Mouse (Mus musculus) hindbrain, embryonic 10.5 days (tissue): ENCODE data around the gene Zfp672. TPM values are rescaled to one million over a fixed set of nuclear protein-coding genes. Genes with fewer than 3 reads are reported as not detected.

Experiments used
- DNase-seq: peaks from one replicate; pipeline ENCODE4 v3.0.0-alpha.2; 2017; ENCODE audit warnings: low spot score
- H3K27ac ChIP-seq: fragments of 300-500 bp; sonication (generic); 2 replicates; pipeline ENCODE4 v1.5.1; 2016; ENCODE audit warnings: mild to moderate bottlenecking, moderate library complexity
- H3K27me3 ChIP-seq: fragments of 300-500 bp; sonication (generic); 2 replicates; pipeline ENCODE4 v1.6.1; 2016; ENCODE audit warnings: mild to moderate bottlenecking; ENCODE audit not compliant: poor library complexity, insufficient read depth, severe bottlenecking
- H3K36me3 ChIP-seq: fragments of 300-500 bp; sonication (generic); 2 replicates; pipeline ENCODE4 v1.6.1; 2016; ENCODE audit warnings: mild to moderate bottlenecking, moderate library complexity
- H3K4me1 ChIP-seq: fragments of 300-500 bp; sonication (generic); replicated peaks from 2 replicates; pipeline ENCODE4 v1.6.1; 2016; ENCODE audit warnings: mild to moderate bottlenecking
- H3K4me3 ChIP-seq: fragments of 300-500 bp; sonication (generic); 2 replicates; pipeline ENCODE4 v1.5.1; 2016; ENCODE audit warnings: mild to moderate bottlenecking, moderate library complexity
- H3K9me3 ChIP-seq: fragments of 300-500 bp; sonication (generic); 2 replicates; pipeline ENCODE4 v1.6.1; 2016; ENCODE audit warnings: mild to moderate bottlenecking, moderate library complexity
- WGBS: fragments of 180-500 bp; shearing (Covaris S2); methylation state at CpG from one replicate; pipeline ENCODE4 v1.1.7; 2016; 5-methylcytosine and 5-hydroxymethylcytosine counted together
- polyA plus RNA-seq: library from polyadenylated mRNA; unstranded; fragments of >200 nt; fragmentation: Nextera tagmentation; extraction: Ambion mirVana; gene quantifications from 2 replicates; pipeline ENCODE4 v1.2.1, GENCODE M21; 2016

The Zfp672 gene
- polyA plus RNA-seq, 1 experiment from 2014 or later = 30.4 TPM

GRCm38 (mm10) chr11:58297396-58297795 lies 32.7 kb downstream of the Zfp672 start:
- DNase-seq = no peak
- Histone ChIP-seq H3K27ac (no peak overlapping the region), H3K4me1 (peaks cover 4% of the 10 kb centered on the region; the same call in 1 of the 2 replicates), H3K36me3 (no peaks in the 10 kb centered on the region), H3K27me3 (no peaks in the 10 kb centered on the region), H3K9me3 (0 out of 2 replicates have a peak, but pooled peaks cover 3% of the 10 kb centered on the region), H3K4me3 (no peak overlapping the region)
- 52% methylated on average over 6 of the region's 6 CpGs for WGBS

GRCm38 (mm10) chr11:58292791-58293190 lies 37.3 kb downstream of the Zfp672 start:
- Histone ChIP-seq H3K27ac (no peak overlapping the region), H3K4me1 (no peaks in the 10 kb centered on the region), H3K36me3 (no peaks in the 10 kb centered on the region), H3K4me3 (no peak overlapping the region), H3K9me3 (0 out of 2 replicates have a peak, but pooled peaks cover 3% of the 10 kb centered on the region), H3K27me3 (no peaks in the 10 kb centered on the region)
- no peak for DNase-seq
- 48% methylated on average over 4 of the region's 4 CpGs for WGBS

- no peak overlapping the region for H3K27ac ChIP-seq
- H3K27me3 ChIP-seq = no peaks in the 10 kb centered on the region
- 84% methylated on average over 4 of the region's 4 CpGs for WGBS
- H3K4me1 ChIP-seq = no peaks in the 10 kb centered on the region
- H3K36me3 ChIP-seq = no peaks in the 10 kb centered on the region
- DNase-seq = no peak
- 0 out of 2 replicates have a peak, but pooled peaks cover 3% of the 10 kb centered on the region for H3K9me3 ChIP-seq
- H3K4me3 ChIP-seq = no peak overlapping the region
Observed at GRCm38 (mm10) chr11:58290812-58291211, 39.3 kb downstream of the Zfp672 start.

GRCm38 (mm10) chr11:58289992-58290682 lies 40.0 kb downstream of the Zfp672 start:
- Histone ChIP-seq H3K27me3 (no peaks in the 10 kb centered on the region), H3K36me3 (no peaks in the 10 kb centered on the region), H3K4me1 (no peaks in the 10 kb centered on the region), H3K27ac (no peak overlapping the region), H3K9me3 (0 out of 2 replicates have a peak, but pooled peaks cover 1% of the 10 kb centered on the region), H3K4me3 (no peak overlapping the region)
- 80% methylated on average over 9 of the region's 9 CpGs for WGBS
- DNase-seq = no peak

GRCm38 (mm10) chr11:58282518-58282917 lies 47.6 kb downstream of the Zfp672 start:
- Histone ChIP-seq H3K27ac (no peak overlapping the region), H3K27me3 (no peaks in the 10 kb centered on the region), H3K9me3 (no peaks in the 10 kb centered on the region), H3K4me3 (no peak overlapping the region), H3K36me3 (no peaks in the 10 kb centered on the region), H3K4me1 (no peaks in the 10 kb centered on the region)
- WGBS = 86% methylated on average over 5 of the region's 5 CpGs
- no peak for DNase-seq

- Histone ChIP-seq H3K27ac (no peak overlapping the region), H3K4me3 (no peak overlapping the region), H3K4me1 (no peaks in the 10 kb centered on the region), H3K36me3 (no peaks in the 10 kb centered on the region), H3K9me3 (no peaks in the 10 kb centered on the region), H3K27me3 (no peaks in the 10 kb centered on the region)
- DNase-seq = no peak
- WGBS = 86% methylated on average over 13 of the region's 13 CpGs
Observed at GRCm38 (mm10) chr11:58281970-58282496, 48.1 kb downstream of the Zfp672 start.

GRCm38 (mm10) chr11:58275756-58276155 lies 54.4 kb downstream of the Zfp672 start:
- no peaks in the 10 kb centered on the region for H3K27me3 ChIP-seq
- H3K4me3 ChIP-seq = no peak overlapping the region
- no peaks in the 10 kb centered on the region for H3K36me3 ChIP-seq
- peaks cover 5% of the 10 kb centered on the region; the same call in 1 of the 2 replicates for H3K4me1 ChIP-seq
- WGBS = 71% methylated on average over 4 of the region's 4 CpGs
- H3K27ac ChIP-seq = no peak overlapping the region
- DNase-seq = no peak
- H3K9me3 ChIP-seq = no peaks in the 10 kb centered on the region

GRCm38 (mm10) chr11:58274572-58274971 lies 55.6 kb downstream of the Zfp672 start, which contains the start of gene 4930438A08Rik:
TSS of gene 4930438A08Rik (plus strand) at chr11:58274799.
- Histone ChIP-seq H3K4me3 (no peak within 1 kb of the TSS), H3K27ac (no peak within 1 kb of the TSS), H3K4me1 (peaks cover 5% of the 10 kb centered on the region; the same call in 1 of the 2 replicates), H3K27me3 (no peaks in the 10 kb centered on the region), H3K9me3 (no peaks in the 10 kb centered on the region), H3K36me3 (no peaks in the 10 kb centered on the region)
- DNase-seq = no peak
- WGBS = 76% methylated on average over 2 of the region's 2 CpGs

GRCm38 (mm10) chr11:58268285-58268684 lies 61.9 kb downstream of the Zfp672 start:
- Histone ChIP-seq H3K4me3 (no peak overlapping the region), H3K27ac (no peak overlapping the region), H3K27me3 (no peaks in the 10 kb centered on the region), H3K9me3 (no peaks in the 10 kb centered on the region), H3K4me1 (no peaks in the 10 kb centered on the region), H3K36me3 (no peaks in the 10 kb centered on the region)
- 94% methylated on average over 3 of the region's 3 CpGs for WGBS
- no peak for DNase-seq

Other genes starting within 250 kb of the Zfp672 start
- gene Gm12248, start 237.2 kb downstream of the Zfp672 start, polyA plus RNA-seq = 0.17 TPM in 1 of 2 replicates, not detected in the other
- gene Cnot8, start 226.2 kb downstream of the Zfp672 start, polyA plus RNA-seq = 103 and 106 TPM in 2 replicates
- gene Gemin5, start 161.8 kb downstream of the Zfp672 start, polyA plus RNA-seq = 27.0 and 31.8 TPM in 2 replicates
- gene Mrpl22, start 158.7 kb downstream of the Zfp672 start, polyA plus RNA-seq = 140 TPM in 2 replicates
- gene Igtp, start 130.8 kb downstream of the Zfp672 start, polyA plus RNA-seq = 1.6 and 2.5 TPM in 2 replicates
- gene Irgm2, start 130.7 kb downstream of the Zfp672 start, polyA plus RNA-seq = 0.44 and 0.55 TPM in 2 replicates
- 0.12 and 0.14 TPM in 2 replicates for gene 4930438A08Rik, start 55.5 kb downstream of the Zfp672 start, polyA plus RNA-seq
- 24.2 and 28.2 TPM in 2 replicates for gene Zfp692, start 23.3 kb downstream of the Zfp672 start, polyA plus RNA-seq
- 50.7 and 52.0 TPM in 2 replicates for gene Sh3bp5l, start 385 bp upstream of the Zfp672 start, polyA plus RNA-seq
- not detected in 2 replicates for gene Lypd8, start 48.7 kb upstream of the Zfp672 start, polyA plus RNA-seq
- not detected in 2 replicates for gene 1810065E05Rik, start 90.8 kb upstream of the Zfp672 start, polyA plus RNA-seq
- gene Gm12253, start 102.2 kb upstream of the Zfp672 start, polyA plus RNA-seq = not detected in 2 replicates
- gene Lypd9, start 122.6 kb upstream of the Zfp672 start, polyA plus RNA-seq = not detected in 2 replicates
- gene Olfr30, start 131.9 kb upstream of the Zfp672 start, polyA plus RNA-seq = not detected in 2 replicates
- not detected in 2 replicates for gene Olfr332, start 162.2 kb upstream of the Zfp672 start, polyA plus RNA-seq
- not detected in 2 replicates for gene Olfr331, start 172.2 kb upstream of the Zfp672 start, polyA plus RNA-seq
- gene Olfr330, start 204.5 kb upstream of the Zfp672 start, polyA plus RNA-seq = not detected in 2 replicates
- not detected in 2 replicates for gene Olfr329-ps, start 216.1 kb upstream of the Zfp672 start, polyA plus RNA-seq
- gene Olfr328, start 225.3 kb upstream of the Zfp672 start, polyA plus RNA-seq = not detected in 2 replicates
- not detected in 2 replicates for gene Olfr224, start 240.2 kb upstream of the Zfp672 start, polyA plus RNA-seq
- gene Olfr325, start 247.4 kb upstream of the Zfp672 start, polyA plus RNA-seq = not detected in 2 replicates